Mouse (Mus musculus) kidney, adult 2 months (tissue): ENCODE results near the gene Itga3.

Experiments
- CTCF ChIP-seq: fragments of 200-500 bp; conservative IDR thresholded peaks from 2 replicates; pipeline ENCODE4 v1.5.1; 2011; ENCODE audit warnings: low read depth, mild to moderate bottlenecking, control low read depth, low read length, moderate library complexity, mixed read lengths; ENCODE audit not compliant: insufficient read depth, insufficient read length
- POLR2A ChIP-seq: fragments of 200-500 bp; IDR thresholded peaks from one replicate; pipeline ENCODE4 v1.6.1; 2011; ENCODE audit warnings: low read depth, low read length, control low read depth

GRCm38 (mm10) chr11:95093077-95093476, 16.5 kb upstream of the Itga3 start:
- TF ChIP-seq CTCF = no peak
- no peak for TF ChIP-seq POLR2A
